Mouse (Mus musculus): ENCODE results near the gene Ppp2r2d. TPM values are rescaled to one million over a fixed set of nuclear protein-coding genes. Genes with fewer than 3 reads are reported as not detected.

Gene Ppp2r2d
- polyA plus RNA-seq, 2 experiments = 40.9 to 48.7 TPM

GRCm38 (mm10) chr7:138824423-138824822 is 21.5 kb upstream of the Ppp2r2d start:
- Histone ChIP-seq H3K36me3 (ENCODE audit: control insufficient read depth, insufficient read depth, low read length) (no peaks in the 10 kb centered on the region), H3K4me3 (replicated peaks; ENCODE audit: low read length) (no peak overlapping the region), H3K9ac (ENCODE audit: low read depth, low read length, severe bottlenecking) (no peak overlapping the region), H3K9me3 (ENCODE audit: control insufficient read depth, low read length) (no peaks in the 10 kb centered on the region), H3K27ac (replicated peaks; ENCODE audit: low read depth, low read length) (no peak overlapping the region), H3K4me1 (ENCODE audit: control insufficient read depth, insufficient read depth, low read length) (no peaks in the 10 kb centered on the region), H3K4me2 (replicated peaks; ENCODE audit: low read depth, low read length, severe bottlenecking) (no peak overlapping the region), H3K27me3 (ENCODE audit: control insufficient read depth, insufficient read depth, low read length) (no peaks in the 10 kb centered on the region)
- DNase-seq (ENCODE audit: low spot score) (no peak), ATAC-seq (ENCODE audit: low FRiP score, low read depth) (no peak)
- TF ChIP-seq POLR2A (IDR thresholded peaks at IDR 0.05; ENCODE audit: borderline replicate concordance, extremely low read depth, insufficient read depth, insufficient read length) = no peak
- 47% methylated on average over 6 of the region's 6 CpGs for WGBS

- Histone ChIP-seq H3K36me3 (ENCODE audit: control insufficient read depth, insufficient read depth, low read length) (no peaks in the 10 kb centered on the region), H3K9me3 (ENCODE audit: control insufficient read depth, low read length) (no peaks in the 10 kb centered on the region), H3K27me3 (ENCODE audit: control insufficient read depth, insufficient read depth, low read length) (no peaks in the 10 kb centered on the region), H3K4me1 (ENCODE audit: control insufficient read depth, insufficient read depth, low read length) (no peaks in the 10 kb centered on the region), H3K27ac (replicated peaks; ENCODE audit: low read depth, low read length) (no peak overlapping the region), H3K4me3 (replicated peaks; ENCODE audit: low read length) (no peak overlapping the region), H3K4me2 (replicated peaks; ENCODE audit: low read depth, low read length, severe bottlenecking) (no peak overlapping the region), H3K9ac (ENCODE audit: low read depth, low read length, severe bottlenecking) (no peak overlapping the region)
- no peak for TF ChIP-seq POLR2A (IDR thresholded peaks at IDR 0.05; ENCODE audit: borderline replicate concordance, extremely low read depth, insufficient read depth, insufficient read length)
- ATAC-seq (ENCODE audit: low FRiP score, low read depth) (no peak), DNase-seq (ENCODE audit: low spot score) (no peak)
- 75% methylated on average over 19 of the region's 19 CpGs for WGBS
These were observed 20.7 kb upstream of the Ppp2r2d start for GRCm38 (mm10) chr7:138824995-138825756.

- no peak overlapping the region for H3K27ac ChIP-seq (replicated peaks; ENCODE audit: low read depth, low read length)
- no peak overlapping the region for H3K4me3 ChIP-seq (replicated peaks; ENCODE audit: low read length)
- ATAC-seq (ENCODE audit: low FRiP score, low read depth) (no peak), DNase-seq (ENCODE audit: low spot score) (peak; percentile 23)
- no peaks in the 10 kb centered on the region for H3K9me3 ChIP-seq (ENCODE audit: control insufficient read depth, low read length)
- no peak overlapping the region for H3K4me2 ChIP-seq (replicated peaks; ENCODE audit: low read depth, low read length, severe bottlenecking)
- 14% methylated on average over 11 of the region's 11 CpGs for WGBS
- no peaks in the 10 kb centered on the region for H3K36me3 ChIP-seq (ENCODE audit: control insufficient read depth, insufficient read depth, low read length)
- H3K4me1 ChIP-seq (ENCODE audit: control insufficient read depth, insufficient read depth, low read length) = no peaks in the 10 kb centered on the region
- no peaks in the 10 kb centered on the region for H3K27me3 ChIP-seq (ENCODE audit: control insufficient read depth, insufficient read depth, low read length)
- no peak for TF ChIP-seq POLR2A (IDR thresholded peaks at IDR 0.05; ENCODE audit: borderline replicate concordance, extremely low read depth, insufficient read depth, insufficient read length)
- no peak overlapping the region for H3K9ac ChIP-seq (ENCODE audit: low read depth, low read length, severe bottlenecking)
These were observed 18.1 kb upstream of the Ppp2r2d start for GRCm38 (mm10) chr7:138827812-138828211.

GRCm38 (mm10) chr7:138835028-138835427 is 10.9 kb upstream of the Ppp2r2d start:
- Histone ChIP-seq H3K4me2 (replicated peaks; ENCODE audit: low read depth, low read length, severe bottlenecking) (no peak overlapping the region), H3K4me1 (ENCODE audit: control insufficient read depth, insufficient read depth, low read length) (no peaks in the 10 kb centered on the region), H3K27me3 (ENCODE audit: control insufficient read depth, insufficient read depth, low read length) (no peaks in the 10 kb centered on the region), H3K27ac (replicated peaks; ENCODE audit: low read depth, low read length) (no peak overlapping the region), H3K9ac (ENCODE audit: low read depth, low read length, severe bottlenecking) (no peak overlapping the region), H3K36me3 (ENCODE audit: control insufficient read depth, insufficient read depth, low read length) (peaks cover 17% of the 10 kb centered on the region), H3K9me3 (ENCODE audit: control insufficient read depth, low read length) (no peaks in the 10 kb centered on the region), H3K4me3 (replicated peaks; ENCODE audit: low read length) (no peak overlapping the region)
- peak; percentile 35 for DNase-seq (ENCODE audit: low spot score)
- ATAC-seq (ENCODE audit: low FRiP score, low read depth) = no peak
- 86% methylated on average over 3 of the region's 3 CpGs for WGBS
- no peak for TF ChIP-seq POLR2A (IDR thresholded peaks at IDR 0.05; ENCODE audit: borderline replicate concordance, extremely low read depth, insufficient read depth, insufficient read length)

- DNase-seq (ENCODE audit: low spot score) = peak; percentile 78
- no peak for TF ChIP-seq POLR2A (IDR thresholded peaks at IDR 0.05; ENCODE audit: borderline replicate concordance, extremely low read depth, insufficient read depth, insufficient read length)
- Histone ChIP-seq H3K36me3 (ENCODE audit: control insufficient read depth, insufficient read depth, low read length) (peaks cover 11% of the 10 kb centered on the region; the same call in 1 of the 2 replicates), H3K4me1 (ENCODE audit: control insufficient read depth, insufficient read depth, low read length) (peaks cover 5% of the 10 kb centered on the region), H3K4me3 (replicated peaks; ENCODE audit: low read length) (no peak overlapping the region), H3K27ac (replicated peaks; ENCODE audit: low read depth, low read length) (no peak overlapping the region), H3K9ac (ENCODE audit: low read depth, low read length, severe bottlenecking) (no peak overlapping the region), H3K9me3 (ENCODE audit: control insufficient read depth, low read length) (no peaks in the 10 kb centered on the region), H3K4me2 (replicated peaks; ENCODE audit: low read depth, low read length, severe bottlenecking) (no peak overlapping the region), H3K27me3 (ENCODE audit: control insufficient read depth, insufficient read depth, low read length) (no peaks in the 10 kb centered on the region)
- 23% methylated on average over 4 of the region's 4 CpGs for WGBS
- ATAC-seq (ENCODE audit: low FRiP score, low read depth) = peak; percentile 50
These were observed 5.3 kb upstream of the Ppp2r2d start for GRCm38 (mm10) chr7:138840594-138841021.

Measured in limb, embryonic 14.5 days (tissue).